Mouse (Mus musculus) liver, postnatal 0 days (tissue): ENCODE measurements around the gene Lman2. TPM values are rescaled to one million over a fixed set of nuclear protein-coding genes. Genes with fewer than 3 reads are reported as not detected.

ENCODE experiments used
- ATAC-seq: fragments of 200-750 bp; cut with Nextera tagmentation; 2 replicates; pipeline ENCODE4 v1.8.0; 2017; ENCODE audit warnings: mild to moderate bottlenecking, moderate library complexity
- DNase-seq: peaks from one replicate; pipeline ENCODE4 v3.0.0-alpha.2; 2016
- H3K27ac ChIP-seq: fragments of 300-500 bp; sonication (generic); 2 replicates; pipeline ENCODE4 v1.5.1; 2014; ENCODE audit warnings: antibody characterized with exemption, moderate library complexity, mild to moderate bottlenecking, low read depth
- H3K27me3 ChIP-seq: fragments of 300-500 bp; sonication (generic); 2 replicates; pipeline ENCODE4 v1.6.1; 2014; ENCODE audit warnings: low read length, control low read depth, mixed read lengths; ENCODE audit not compliant: insufficient read depth
- H3K36me3 ChIP-seq: fragments of 300-500 bp; sonication (generic); replicated peaks from 2 replicates; pipeline ENCODE4 v1.6.1; 2014; ENCODE audit warnings: mild to moderate bottlenecking, control low read depth, low read length, moderate library complexity, mixed read lengths; ENCODE audit not compliant: insufficient read depth
- H3K4me1 ChIP-seq: fragments of 300-500 bp; sonication (generic); 2 replicates; pipeline ENCODE4 v1.6.1; 2014; ENCODE audit warnings: antibody characterized with exemption, mild to moderate bottlenecking, control low read depth; ENCODE audit not compliant: insufficient read depth
- H3K4me2 ChIP-seq: fragments of 300-500 bp; sonication (generic); 2 replicates; pipeline ENCODE4 v1.6.1; 2014; ENCODE audit warnings: low read depth, mild to moderate bottlenecking, low read length, moderate library complexity, mixed read lengths
- H3K4me3 ChIP-seq: fragments of 300-500 bp; sonication (generic); 2 replicates; pipeline ENCODE4 v1.5.1; 2014; ENCODE audit warnings: low read depth, low read length
- H3K9ac ChIP-seq: fragments of 300-500 bp; sonication (generic); replicated peaks from 2 replicates; pipeline ENCODE4 v1.6.1; 2014; ENCODE audit warnings: mild to moderate bottlenecking, moderate library complexity
- H3K9me3 ChIP-seq: fragments of 300-500 bp; sonication (generic); 2 replicates; pipeline ENCODE4 v1.6.1; 2016; ENCODE audit warnings: mild to moderate bottlenecking, control low read depth, low read length, mixed read lengths
- CTCF ChIP-seq: sonication (generic); IDR thresholded peaks from 2 replicates; pipeline ENCODE4 v1.5.1; 2016; ENCODE audit warnings: antibody characterized with exemption, low read depth
- EP300 ChIP-seq: IDR thresholded peaks from 2 replicates; pipeline ENCODE4 v1.6.1; 2016; ENCODE audit warnings: antibody characterized with exemption, low read depth, mild to moderate bottlenecking
- WGBS: fragments of 180-500 bp; shearing (Covaris S2); extraction: QIAGEN DNeasy Blood & Tissue Kit; methylation state at CpG from one replicate; pipeline ENCODE4 v1.1.7; 2014; ENCODE audit not compliant: insufficient replicate concordance; 5-methylcytosine and 5-hydroxymethylcytosine counted together
- polyA plus RNA-seq: library from polyadenylated mRNA; unstranded; fragments of >200 nt; fragmentation: Nextera tagmentation; extraction: Ambion mirVana; gene quantifications from 2 replicates; pipeline ENCODE4 v1.2.1, GENCODE M21; 2015

The Lman2 gene
- polyA plus RNA-seq, 1 experiment from 2014 or later: 56.0 TPM

DNA sequence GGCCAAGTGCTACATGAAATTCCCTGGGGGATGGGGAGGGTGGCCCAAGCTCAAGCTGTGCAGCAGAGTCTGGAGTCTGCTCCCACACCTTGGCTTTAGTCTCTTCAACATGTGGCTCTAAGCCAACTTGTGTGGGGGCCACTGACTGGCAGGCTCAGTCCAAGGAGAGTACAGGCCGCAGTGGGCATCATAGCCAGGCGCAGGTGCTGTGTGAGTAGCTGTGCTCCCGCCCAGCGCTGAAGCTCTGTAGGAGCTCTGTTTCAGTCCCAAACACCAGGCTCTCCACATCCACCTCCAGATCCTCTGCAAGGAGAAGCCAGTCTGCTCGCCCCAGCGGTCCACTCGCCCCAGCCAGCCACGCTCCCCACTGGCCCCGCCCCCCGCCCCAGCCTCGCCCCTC, 37.0 kb downstream of the Lman2 start:
- ATAC-seq: no peak
- TF ChIP-seq CTCF (no peak), EP300 (no peak)
- Histone ChIP-seq H3K27ac (no peak overlapping the region), H3K36me3 (peaks cover 37% of the 10 kb centered on the region), H3K4me1 (peaks cover 50% of the 10 kb centered on the region), H3K9ac (no peak overlapping the region), H3K4me2 (0 out of 2 replicates have a peak overlapping the region, but pooled peaks have one; percentile 5), H3K27me3 (no peaks in the 10 kb centered on the region), H3K4me3 (no peak overlapping the region), H3K9me3 (no peaks in the 10 kb centered on the region)
- DNase-seq: no peak
- 79% methylated on average over 11 of the region's 11 CpGs for WGBS

DNA sequence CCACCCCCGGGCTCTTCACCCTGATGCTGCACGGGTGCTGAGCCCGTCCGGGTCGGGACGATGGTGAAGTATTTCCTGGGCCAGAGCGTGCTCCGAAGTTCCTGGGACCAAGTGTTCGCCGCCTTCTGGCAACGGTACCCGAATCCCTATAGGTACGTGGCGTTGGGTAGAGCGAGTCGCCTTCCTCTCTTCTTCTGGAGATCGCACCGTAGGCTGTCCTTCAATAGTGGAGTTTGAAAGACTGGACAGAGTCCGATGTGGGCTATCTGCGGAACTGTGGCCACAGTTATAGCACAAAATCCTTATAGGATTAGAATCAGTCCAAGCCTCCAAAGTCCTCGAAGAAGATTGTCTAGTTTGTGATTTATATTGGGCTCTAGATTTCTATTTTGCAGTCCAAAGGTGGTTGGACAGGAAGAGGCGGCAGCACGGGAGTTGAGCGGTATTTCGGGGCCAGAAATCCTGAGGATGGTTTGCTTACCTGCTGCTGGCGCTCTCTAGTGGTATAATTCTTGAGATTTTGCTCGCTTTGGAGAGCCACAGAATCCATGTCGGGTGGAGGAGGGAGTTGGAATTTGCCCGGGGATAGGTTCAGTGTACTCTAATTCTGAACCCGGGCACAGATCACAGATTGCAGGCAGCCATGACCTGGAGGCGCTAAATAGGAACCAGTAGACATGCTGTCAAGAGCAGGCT, 40.3 kb downstream of the Lman2 start:
- TF ChIP-seq CTCF (peak; percentile 68), EP300 (no peak)
- ATAC-seq: peak; percentile 57
- no peaks in the 10 kb centered on the region for H3K27me3 ChIP-seq
- WGBS: under 1% methylated on average over 31 of the region's 31 CpGs
- DNase-seq: peak; percentile 56
- peaks cover 37% of the 10 kb centered on the region for H3K4me1 ChIP-seq
- peak overlapping the region; percentile 86 for H3K4me3 ChIP-seq
- H3K4me2 ChIP-seq: peak overlapping the region; percentile 93
- H3K9ac ChIP-seq: peak overlapping the region; percentile 90
- no peaks in the 10 kb centered on the region for H3K9me3 ChIP-seq
- peak overlapping the region; percentile 84 for H3K27ac ChIP-seq
- peaks cover 44% of the 10 kb centered on the region for H3K36me3 ChIP-seq

DNA sequence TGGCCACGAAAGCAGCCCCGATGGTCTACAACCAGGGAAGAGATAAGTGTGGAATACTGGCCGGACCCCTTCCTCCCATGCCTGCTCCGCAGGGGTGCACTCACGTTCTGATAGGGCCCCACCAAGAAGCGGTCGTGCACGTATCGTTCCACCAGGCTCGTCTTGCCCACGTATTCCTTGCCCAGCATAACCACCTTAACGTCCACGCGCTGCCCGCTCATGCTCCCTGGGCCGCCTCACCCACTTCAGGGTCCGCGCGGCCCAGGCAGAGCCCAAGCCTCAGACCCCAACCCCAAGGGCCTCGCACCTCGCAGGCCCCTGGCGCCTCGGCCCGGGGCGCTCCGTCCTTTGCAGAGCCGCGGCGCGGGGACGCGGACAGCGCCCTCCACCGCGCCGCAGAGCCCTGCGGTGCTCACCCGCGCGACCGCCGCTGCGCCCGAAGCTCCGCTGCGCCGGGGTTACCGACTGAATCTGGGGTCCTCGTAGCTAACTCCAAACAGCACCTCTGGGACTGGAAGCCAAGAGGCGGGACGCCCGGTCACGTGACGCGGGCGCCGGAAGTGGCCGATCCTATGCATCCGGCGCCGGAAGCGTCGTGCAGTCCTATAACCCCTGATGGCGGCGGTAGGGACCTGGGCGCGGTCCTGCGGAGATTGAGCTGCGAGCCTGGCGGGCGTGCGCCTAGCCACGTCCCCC, 41.0 kb downstream of the Lman2 start, which contains the start of gene Rab24:
Gene Rab24, minus strand, starts transcription at position 513 of the 696 bp plus-strand sequence.
- TF ChIP-seq EP300 (no peak), CTCF (peak; percentile 16)
- H3K4me3 ChIP-seq: peak within 1 kb of the TSS; percentile 86
- DNase-seq (peak; percentile 93), ATAC-seq (peak; percentile 92)
- H3K27me3 ChIP-seq: no peaks in the 10 kb centered on the region
- H3K4me2 ChIP-seq: peak within 1 kb of the TSS; percentile 93
- peak within 1 kb of the TSS; percentile 90 for H3K9ac ChIP-seq
- H3K36me3 ChIP-seq: peaks cover 42% of the 10 kb centered on the region
- H3K4me1 ChIP-seq: peaks cover 34% of the 10 kb centered on the region
- 4% methylated on average over 60 of the region's 73 CpGs for WGBS
- no peaks in the 10 kb centered on the region for H3K9me3 ChIP-seq
- H3K27ac ChIP-seq: peak within 1 kb of the TSS; percentile 84

DNA sequence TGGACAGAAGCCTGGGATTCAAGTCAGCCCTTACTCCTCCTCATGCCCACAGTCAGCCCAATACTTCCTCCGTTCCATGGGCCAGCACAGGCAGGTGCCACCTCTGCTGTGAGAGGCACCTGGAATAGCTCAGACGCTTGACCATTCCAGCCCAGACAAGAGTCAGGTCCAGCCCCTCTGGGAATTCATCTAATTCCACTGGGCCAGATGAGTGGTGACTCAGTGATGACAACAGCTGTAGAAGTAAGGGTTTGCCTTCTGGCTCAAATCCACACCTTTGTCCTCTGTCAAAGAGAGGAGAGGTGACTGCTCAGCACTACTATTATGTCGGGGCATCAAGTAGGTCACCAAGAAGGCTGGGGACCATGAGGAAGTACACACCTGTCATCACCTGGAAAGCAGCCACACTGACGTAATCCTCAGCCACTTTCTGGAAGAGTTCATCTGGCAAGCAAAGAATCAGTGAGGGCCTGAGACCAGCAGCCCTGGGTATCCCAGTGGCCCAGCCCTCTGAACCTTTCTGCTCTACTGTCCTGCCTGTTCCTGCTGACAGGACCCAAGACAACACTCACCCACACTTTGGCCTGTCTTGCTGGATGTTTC, 42.6 kb downstream of the Lman2 start, which contains the start of gene Prelid1:
Gene Prelid1, plus strand, starts transcription at position 570 of the 603 bp plus-strand sequence.
- Histone ChIP-seq H3K9ac (peak within 1 kb of the TSS; percentile 90), H3K9me3 (no peaks in the 10 kb centered on the region), H3K27ac (peak within 1 kb of the TSS; percentile 84; the same call in 1 of the 2 replicates), H3K4me3 (peak within 1 kb of the TSS; percentile 86), H3K36me3 (peaks cover 38% of the 10 kb centered on the region), H3K4me1 (peaks cover 34% of the 10 kb centered on the region), H3K4me2 (peak within 1 kb of the TSS; percentile 93), H3K27me3 (no peaks in the 10 kb centered on the region)
- 80% methylated on average over 4 of the region's 4 CpGs for WGBS
- DNase-seq: no peak
- no peak for TF ChIP-seq CTCF
- TF ChIP-seq EP300: no peak
- no peak for ATAC-seq

DNA sequence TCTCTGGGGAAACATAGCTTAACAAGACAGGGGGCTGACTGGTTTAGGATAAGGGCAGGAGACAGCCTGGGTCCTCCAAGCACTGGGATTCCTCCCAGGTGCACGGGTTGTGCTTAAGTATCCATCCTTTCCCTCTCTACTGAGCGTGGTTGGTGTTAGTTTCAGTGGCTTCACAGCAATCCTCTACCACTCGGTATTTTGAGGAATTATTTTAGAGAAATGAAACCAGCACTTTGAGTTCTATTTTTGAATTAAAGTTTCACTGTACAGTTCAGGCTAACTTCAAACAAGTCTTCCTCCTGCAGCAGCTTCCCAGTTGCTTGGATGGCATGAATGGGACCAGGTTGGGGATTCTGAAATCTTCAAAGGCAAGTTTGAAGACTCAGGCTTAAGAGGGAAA, 44.2 kb downstream of the Lman2 start:
- Histone ChIP-seq H3K4me3 (no peak overlapping the region), H3K4me2 (peak overlapping the region; percentile 28), H3K9ac (no peak overlapping the region), H3K36me3 (peaks cover 42% of the 10 kb centered on the region), H3K27me3 (no peaks in the 10 kb centered on the region), H3K27ac (peak overlapping the region; percentile 49; the same call in 1 of the 2 replicates), H3K4me1 (peaks cover 28% of the 10 kb centered on the region), H3K9me3 (no peaks in the 10 kb centered on the region)
- WGBS: 66% methylated on average over 3 of the region's 3 CpGs
- TF ChIP-seq EP300 (no peak), CTCF (no peak)
- DNase-seq (no peak), ATAC-seq (no peak)
